Mouse (Mus musculus): ENCODE measurements at regions not wholly inside any gene's neighbourhood (a gene's known extent, or its start where the extent isn't known, plus 50 kb on each side); places are given as distances from the start of the nearest gene placed in this dataset.

- no peaks in the 10 kb centered on the region for H3K27me3 ChIP-seq (ENCODE audit: insufficient read depth, low read length)
- ATAC-seq = no peak
- no peaks in the 10 kb centered on the region for H3K9me3 ChIP-seq (ENCODE audit: low read length)
- TF ChIP-seq CTCF (IDR thresholded peaks at IDR 0.05; ENCODE audit: low read depth) (no peak), EP300 (IDR thresholded peaks at IDR 0.05; ENCODE audit: low read depth) (no peak)
- no peak for DNase-seq
- WGBS (ENCODE audit: insufficient replicate concordance) = 44% methylated on average over 11 of the region's 11 CpGs
- H3K36me3 ChIP-seq (replicated peaks; ENCODE audit: insufficient read depth, low read length) = no peaks in the 10 kb centered on the region
- H3K4me1 ChIP-seq (ENCODE audit: insufficient read depth) = no peaks in the 10 kb centered on the region
- no peak overlapping the region for H3K9ac ChIP-seq (replicated peaks)
- H3K27ac ChIP-seq (ENCODE audit: low read depth) = no peak overlapping the region
- no peak overlapping the region for H3K4me3 ChIP-seq (ENCODE audit: low read depth, low read length)
- H3K4me2 ChIP-seq (ENCODE audit: low read depth, low read length) = no peak overlapping the region
These were observed 290.6 kb upstream of the 4931429L15Rik start for GRCm38 (mm10) chr9:46610101-46611005.

GRCm38 (mm10) chr9:46608695-46609094 lies 288.9 kb upstream of the 4931429L15Rik start:
- DNase-seq = no peak
- Histone ChIP-seq H3K27me3 (ENCODE audit: insufficient read depth, low read length) (no peaks in the 10 kb centered on the region), H3K9ac (replicated peaks) (no peak overlapping the region), H3K9me3 (ENCODE audit: low read length) (no peaks in the 10 kb centered on the region), H3K36me3 (replicated peaks; ENCODE audit: insufficient read depth, low read length) (no peaks in the 10 kb centered on the region), H3K4me3 (ENCODE audit: low read depth, low read length) (no peak overlapping the region), H3K4me1 (ENCODE audit: insufficient read depth) (no peaks in the 10 kb centered on the region), H3K4me2 (ENCODE audit: low read depth, low read length) (no peak overlapping the region), H3K27ac (ENCODE audit: low read depth) (no peak overlapping the region)
- WGBS (ENCODE audit: insufficient replicate concordance) = 78% methylated on average over 8 of the region's 8 CpGs
- TF ChIP-seq CTCF (IDR thresholded peaks at IDR 0.05; ENCODE audit: low read depth) (no peak), EP300 (IDR thresholded peaks at IDR 0.05; ENCODE audit: low read depth) (no peak)
- no peak for ATAC-seq

DNA sequence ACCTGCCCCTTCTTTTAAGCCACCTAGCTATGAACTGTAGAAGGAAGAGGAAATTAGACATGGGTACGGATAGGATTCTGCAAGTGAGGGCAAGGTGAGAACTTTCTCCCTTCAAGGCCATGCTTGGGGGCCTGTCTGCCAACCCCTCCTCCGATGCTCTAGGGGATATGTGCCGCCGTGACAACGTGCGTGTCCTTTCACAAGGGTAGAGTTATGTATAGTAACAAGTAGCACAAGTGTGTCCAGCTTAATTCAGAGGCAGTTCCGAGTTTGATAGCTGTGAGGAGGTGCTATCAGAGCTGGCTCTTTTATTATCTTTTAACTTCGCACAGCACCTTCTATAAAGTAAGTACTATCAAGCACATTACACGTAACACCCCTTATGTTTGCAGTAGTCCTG lies 281.0 kb upstream of the 4931429L15Rik start:
- Histone ChIP-seq H3K36me3 (replicated peaks; ENCODE audit: insufficient read depth, low read length) (no peaks in the 10 kb centered on the region), H3K4me1 (ENCODE audit: insufficient read depth) (no peaks in the 10 kb centered on the region), H3K9me3 (ENCODE audit: low read length) (no peaks in the 10 kb centered on the region), H3K4me3 (ENCODE audit: low read depth, low read length) (no peak overlapping the region), H3K4me2 (ENCODE audit: low read depth, low read length) (no peak overlapping the region), H3K27me3 (ENCODE audit: insufficient read depth, low read length) (no peaks in the 10 kb centered on the region), H3K27ac (ENCODE audit: low read depth) (no peak overlapping the region), H3K9ac (replicated peaks) (no peak overlapping the region)
- TF ChIP-seq CTCF (IDR thresholded peaks at IDR 0.05; ENCODE audit: low read depth) (no peak), EP300 (IDR thresholded peaks at IDR 0.05; ENCODE audit: low read depth) (no peak)
- DNase-seq (no peak), ATAC-seq (no peak)
- WGBS (ENCODE audit: insufficient replicate concordance) = 83% methylated on average over 9 of the region's 9 CpGs

GRCm38 (mm10) chr9:46599931-46600708 lies 280.3 kb upstream of the 4931429L15Rik start:
- no peak overlapping the region for H3K27ac ChIP-seq (ENCODE audit: low read depth)
- no peaks in the 10 kb centered on the region for H3K4me1 ChIP-seq (ENCODE audit: insufficient read depth)
- no peak overlapping the region for H3K4me2 ChIP-seq (ENCODE audit: low read depth, low read length)
- H3K9me3 ChIP-seq (ENCODE audit: low read length) = no peaks in the 10 kb centered on the region
- H3K36me3 ChIP-seq (replicated peaks; ENCODE audit: insufficient read depth, low read length) = no peaks in the 10 kb centered on the region
- H3K27me3 ChIP-seq (ENCODE audit: insufficient read depth, low read length) = no peaks in the 10 kb centered on the region
- H3K9ac ChIP-seq (replicated peaks) = no peak overlapping the region
- no peak overlapping the region for H3K4me3 ChIP-seq (ENCODE audit: low read depth, low read length)
- DNase-seq = no peak
- no peak for ATAC-seq
- 47% methylated on average over 8 of the region's 8 CpGs for WGBS (ENCODE audit: insufficient replicate concordance)
- TF ChIP-seq EP300 (IDR thresholded peaks at IDR 0.05; ENCODE audit: low read depth) = no peak
- TF ChIP-seq CTCF (IDR thresholded peaks at IDR 0.05; ENCODE audit: low read depth) = no peak

DNA sequence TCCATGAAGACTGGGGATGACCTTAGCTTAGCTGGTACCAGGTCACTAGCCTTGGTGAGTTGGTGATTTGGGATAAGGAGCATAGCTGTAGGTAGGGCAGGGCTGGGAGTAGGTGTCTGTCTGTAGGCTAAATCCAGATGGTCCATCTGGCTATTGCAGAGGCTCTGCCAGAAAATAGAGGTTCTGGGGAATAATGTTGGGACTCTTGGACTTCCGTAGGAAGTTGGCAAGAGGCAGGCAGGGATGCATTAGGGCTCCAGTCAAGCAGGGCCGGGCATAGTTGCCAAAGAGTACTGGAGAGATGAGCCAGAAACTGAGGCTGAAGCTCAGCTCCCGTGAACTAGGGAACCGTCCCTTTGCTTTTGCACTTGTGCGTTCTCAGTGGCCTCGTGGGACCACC lies 278.7 kb upstream of the 4931429L15Rik start:
- TF ChIP-seq CTCF (IDR thresholded peaks at IDR 0.05; ENCODE audit: low read depth) (no peak), EP300 (IDR thresholded peaks at IDR 0.05; ENCODE audit: low read depth) (no peak)
- DNase-seq (no peak), ATAC-seq (no peak)
- Histone ChIP-seq H3K36me3 (replicated peaks; ENCODE audit: insufficient read depth, low read length) (no peaks in the 10 kb centered on the region), H3K9ac (replicated peaks) (no peak overlapping the region), H3K4me3 (ENCODE audit: low read depth, low read length) (no peak overlapping the region), H3K4me1 (ENCODE audit: insufficient read depth) (no peaks in the 10 kb centered on the region), H3K4me2 (ENCODE audit: low read depth, low read length) (no peak overlapping the region), H3K27ac (ENCODE audit: low read depth) (no peak overlapping the region), H3K9me3 (ENCODE audit: low read length) (no peaks in the 10 kb centered on the region), H3K27me3 (ENCODE audit: insufficient read depth, low read length) (no peaks in the 10 kb centered on the region)
- WGBS (ENCODE audit: insufficient replicate concordance) = 80% methylated on average over 6 of the region's 6 CpGs

DNA sequence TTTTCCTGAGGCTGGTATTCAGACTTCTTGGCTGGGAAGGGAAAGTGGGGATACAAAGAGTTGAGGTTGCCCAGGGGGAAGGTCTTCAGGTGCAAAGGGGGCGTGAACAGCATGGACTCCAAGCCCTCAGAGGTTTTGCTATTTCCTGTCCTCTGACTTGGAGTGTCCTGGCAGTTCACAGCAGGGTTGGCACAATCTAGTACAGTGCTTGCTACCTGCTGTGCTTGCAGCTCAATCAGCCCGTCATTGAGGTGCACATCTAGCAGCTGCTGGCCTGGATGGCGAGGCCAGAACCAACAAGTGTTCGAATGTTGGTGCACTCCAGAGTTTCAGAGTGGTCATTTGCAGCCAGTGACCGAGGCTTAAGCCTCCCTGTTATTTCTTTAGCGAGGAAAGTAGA lies 273.7 kb upstream of the 4931429L15Rik start:
- ATAC-seq = no peak
- 65% methylated on average over 6 of the region's 6 CpGs for WGBS (ENCODE audit: insufficient replicate concordance)
- H3K4me2 ChIP-seq (ENCODE audit: low read depth, low read length) = no peak overlapping the region
- no peak overlapping the region for H3K4me3 ChIP-seq (ENCODE audit: low read depth, low read length)
- H3K27me3 ChIP-seq (ENCODE audit: insufficient read depth, low read length) = no peaks in the 10 kb centered on the region
- no peaks in the 10 kb centered on the region for H3K9me3 ChIP-seq (ENCODE audit: low read length)
- TF ChIP-seq CTCF (IDR thresholded peaks at IDR 0.05; ENCODE audit: low read depth) (no peak), EP300 (IDR thresholded peaks at IDR 0.05; ENCODE audit: low read depth) (no peak)
- H3K9ac ChIP-seq (replicated peaks) = no peak overlapping the region
- H3K4me1 ChIP-seq (ENCODE audit: insufficient read depth) = no peaks in the 10 kb centered on the region
- H3K36me3 ChIP-seq (replicated peaks; ENCODE audit: insufficient read depth, low read length) = no peaks in the 10 kb centered on the region
- no peak overlapping the region for H3K27ac ChIP-seq (ENCODE audit: low read depth)
- no peak for DNase-seq

All from liver, postnatal 0 days (tissue).